Comparison of ENCODE assay signal across 27 mouse cellular contexts in genomic region chr3:17811290-17811689, GRCm38 (mm10).
DNase-seq lines count a peak whose midpoint lies in the region; ATAC-seq and TF ChIP-seq lines count a peak whose summit lies in the region.
"Had no signal": no experiment of that assay in that cellular context is flagged by ENCODE, and none has a peak within 500 bp of the region (broad histone marks: within the 10 kb centered on the region; RNA-seq: fewer than 3 reads in every experiment).

No protein-coding gene starts in this region.

- H3K9me3 ChIP-seq in midbrain, embryonic 11.5 days (ENCODE audit: control insufficient read depth, low read length): no peaks in the 10 kb centered on the region
- H3K9me3 ChIP-seq in midbrain, embryonic 10.5 days (replicated peaks): no peaks in the 10 kb centered on the region
- H3K9me3 ChIP-seq in midbrain, embryonic 13.5 days: no peaks in the 10 kb centered on the region
- H3K9me3 ChIP-seq in midbrain, postnatal 0 days (ENCODE audit: low read length): no peaks in the 10 kb centered on the region
- H3K9me3 ChIP-seq: embryonic facial prominence, embryonic 12.5 days; heart, embryonic 15.5 days; hindbrain, embryonic 15.5 days; kidney, embryonic 15.5 days; neural tube, embryonic 12.5 days had no signal

- H3K4me2 ChIP-seq in midbrain, embryonic 11.5 days: no peak overlapping the region
- no peak overlapping the region for H3K4me2 ChIP-seq in midbrain, embryonic 13.5 days (replicated peaks)
- H3K4me2 ChIP-seq in midbrain, postnatal 0 days (ENCODE audit: low read depth, low read length, poor library complexity, severe bottlenecking): no peak overlapping the region
- H3K4me2 ChIP-seq: embryonic facial prominence, embryonic 12.5 days; heart, embryonic 15.5 days; hindbrain, embryonic 15.5 days; kidney, embryonic 15.5 days; neural tube, embryonic 12.5 days had no signal

- no peak overlapping the region for H3K9ac ChIP-seq in midbrain, embryonic 11.5 days (ENCODE audit: low read length)
- no peak overlapping the region for H3K9ac ChIP-seq in midbrain, embryonic 13.5 days (replicated peaks)
- no peak overlapping the region for H3K9ac ChIP-seq in midbrain, postnatal 0 days (replicated peaks; ENCODE audit: low read length, poor library complexity, severe bottlenecking)
- H3K9ac ChIP-seq: embryonic facial prominence, embryonic 12.5 days; heart, embryonic 15.5 days; hindbrain, embryonic 15.5 days; kidney, embryonic 15.5 days; liver, embryonic 14.5 days; neural tube, embryonic 12.5 days had no signal

- no peaks in the 10 kb centered on the region for H3K36me3 ChIP-seq in midbrain, embryonic 11.5 days (ENCODE audit: control insufficient read depth, insufficient read depth, low read length)
- H3K36me3 ChIP-seq in midbrain, embryonic 10.5 days: no peaks in the 10 kb centered on the region
- no peaks in the 10 kb centered on the region for H3K36me3 ChIP-seq in midbrain, embryonic 13.5 days
- no peaks in the 10 kb centered on the region for H3K36me3 ChIP-seq in midbrain, postnatal 0 days (ENCODE audit: insufficient read depth, low read length)
- H3K36me3 ChIP-seq: embryonic facial prominence, embryonic 12.5 days; heart, embryonic 15.5 days; hindbrain, embryonic 15.5 days; kidney, embryonic 15.5 days; neural tube, embryonic 12.5 days had no signal

- 41% methylated on average over 6 of the region's 6 CpGs for WGBS in midbrain, embryonic 11.5 days
- WGBS in midbrain, embryonic 10.5 days: 37% methylated on average over 6 of the region's 6 CpGs
- 27% methylated on average over 6 of the region's 6 CpGs for WGBS in midbrain, embryonic 13.5 days
- WGBS in midbrain, postnatal 0 days: 21% methylated on average over 6 of the region's 6 CpGs

- no peak overlapping the region for H3K27ac ChIP-seq in midbrain, embryonic 11.5 days (ENCODE audit: low read depth, low read length)
- no peak overlapping the region for H3K27ac ChIP-seq in midbrain, embryonic 10.5 days (replicated peaks)
- peak overlapping the region; percentile 59 for H3K27ac ChIP-seq in midbrain, embryonic 13.5 days
- peak overlapping the region; percentile 14; the same call in 1 of the 2 replicates for H3K27ac ChIP-seq in midbrain, postnatal 0 days (ENCODE audit: low read depth, low read length)
- H3K27ac ChIP-seq: embryonic facial prominence, embryonic 12.5 days; heart, adult 2 months; heart, embryonic 15.5 days; hindbrain, embryonic 15.5 days; kidney, embryonic 15.5 days; liver, embryonic 14.5 days; neural tube, embryonic 12.5 days had no signal

- DNase-seq in heart, adult 11 months: peak; percentile 61
- DNase-seq in heart, adult 18-20 months: no peak
- DNase-seq in midbrain, embryonic 11.5 days (ENCODE audit: low spot score, missing footprints): peak; percentile 77
- DNase-seq in midbrain, embryonic 10.5 days (ENCODE audit: low spot score): no peak
- DNase-seq in midbrain, postnatal 0 days (ENCODE audit: low spot score): no peak
- DNase-seq in gastrocnemius, postnatal 10 days: no peak
- DNase-seq: adrenal gland, postnatal 25 days; B cell, adult 2 months; cerebellum, adult 8-10 months; cerebellum, postnatal 25 days; gastrocnemius, postnatal 25 days; heart, adult 2 months; kidney, adult 18-20 months; kidney, postnatal 25 days; liver; lung, adult 2 months; lung, postnatal 10 days; thymus, adult 2 months; thymus, postnatal 36 days had no signal

- H3K4me1 ChIP-seq in midbrain, embryonic 11.5 days (ENCODE audit: control insufficient read depth, insufficient read depth, low read length): no peaks in the 10 kb centered on the region
- H3K4me1 ChIP-seq in midbrain, embryonic 10.5 days: peaks cover 7% of the 10 kb centered on the region
- H3K4me1 ChIP-seq in midbrain, embryonic 13.5 days (replicated peaks): peaks cover 13% of the 10 kb centered on the region
- H3K4me1 ChIP-seq in midbrain, postnatal 0 days (ENCODE audit: insufficient read depth, low read length): no peaks in the 10 kb centered on the region
- H3K4me1 ChIP-seq: embryonic facial prominence, embryonic 12.5 days; kidney, embryonic 15.5 days; neural tube, embryonic 12.5 days had no signal

- no peaks in the 10 kb centered on the region for H3K27me3 ChIP-seq in midbrain, embryonic 11.5 days (ENCODE audit: control insufficient read depth, insufficient read depth, low read length)
- H3K27me3 ChIP-seq in midbrain, embryonic 10.5 days (ENCODE audit: low read depth, poor library complexity, severe bottlenecking): no peaks in the 10 kb centered on the region
- H3K27me3 ChIP-seq in midbrain, embryonic 13.5 days: no peaks in the 10 kb centered on the region
- no peaks in the 10 kb centered on the region for H3K27me3 ChIP-seq in midbrain, postnatal 0 days (ENCODE audit: insufficient read depth, low read length)
- H3K27me3 ChIP-seq: embryonic facial prominence, embryonic 12.5 days; heart, embryonic 15.5 days; hindbrain, embryonic 15.5 days; neural tube, embryonic 12.5 days had no signal

- H3K4me3 ChIP-seq in midbrain, embryonic 11.5 days (ENCODE audit: low read depth, low read length): no peak overlapping the region
- no peak overlapping the region for H3K4me3 ChIP-seq in midbrain, embryonic 10.5 days
- H3K4me3 ChIP-seq in midbrain, embryonic 13.5 days (replicated peaks): no peak overlapping the region
- no peak overlapping the region for H3K4me3 ChIP-seq in midbrain, postnatal 0 days (ENCODE audit: low read depth, low read length)
- H3K4me3 ChIP-seq: embryonic facial prominence, embryonic 12.5 days; heart, adult 2 months; heart, embryonic 15.5 days; hindbrain, embryonic 15.5 days; kidney, embryonic 15.5 days; myocyte; neural tube, embryonic 12.5 days had no signal

- ATAC-seq in midbrain, embryonic 11.5 days (ENCODE audit: low FRiP score): no peak
- ATAC-seq in midbrain, embryonic 13.5 days: peak; percentile 73
- no peak for ATAC-seq in midbrain, postnatal 0 days (ENCODE audit: low FRiP score)

- TF ChIP-seq CTCF in midbrain, postnatal 0 days (IDR thresholded peaks at IDR 0.05): no peak

Comparison
In these comparisons a context has a peak if more than half of its experiments do, and no peak if none do; other contexts are left out.
1. DNase-seq: peak in heart, adult 11 months (single experiment) and midbrain, embryonic 11.5 days (single experiment); none in heart, adult 18-20 months (0 of 2), midbrain, embryonic 10.5 days (single experiment), midbrain, postnatal 0 days (single experiment) and gastrocnemius, postnatal 10 days (single experiment).
2. H3K27ac ChIP-seq: peak in midbrain, embryonic 13.5 days (single experiment) and midbrain, postnatal 0 days (single experiment); none in midbrain, embryonic 11.5 days (single experiment) and midbrain, embryonic 10.5 days (single experiment).